Mouse (Mus musculus) c-Kit-negative CD71-positive TER-119-positive erythroid progenitor cells, embryonic 14.5 days (primary cell): ENCODE data around the gene Actr3b.
"Not testable (repeated sequence)": the region's sequence is repeated elsewhere in the genome, so short reads cannot be mapped to it uniquely, and the experiment has no call there.

ENCODE experiments used
- DNase-seq: peaks from one replicate; pipeline ENCODE4 v3.0.0-alpha.2; 2013; ENCODE audit warnings: low read depth, low spot score

The Actr3b gene

DNA sequence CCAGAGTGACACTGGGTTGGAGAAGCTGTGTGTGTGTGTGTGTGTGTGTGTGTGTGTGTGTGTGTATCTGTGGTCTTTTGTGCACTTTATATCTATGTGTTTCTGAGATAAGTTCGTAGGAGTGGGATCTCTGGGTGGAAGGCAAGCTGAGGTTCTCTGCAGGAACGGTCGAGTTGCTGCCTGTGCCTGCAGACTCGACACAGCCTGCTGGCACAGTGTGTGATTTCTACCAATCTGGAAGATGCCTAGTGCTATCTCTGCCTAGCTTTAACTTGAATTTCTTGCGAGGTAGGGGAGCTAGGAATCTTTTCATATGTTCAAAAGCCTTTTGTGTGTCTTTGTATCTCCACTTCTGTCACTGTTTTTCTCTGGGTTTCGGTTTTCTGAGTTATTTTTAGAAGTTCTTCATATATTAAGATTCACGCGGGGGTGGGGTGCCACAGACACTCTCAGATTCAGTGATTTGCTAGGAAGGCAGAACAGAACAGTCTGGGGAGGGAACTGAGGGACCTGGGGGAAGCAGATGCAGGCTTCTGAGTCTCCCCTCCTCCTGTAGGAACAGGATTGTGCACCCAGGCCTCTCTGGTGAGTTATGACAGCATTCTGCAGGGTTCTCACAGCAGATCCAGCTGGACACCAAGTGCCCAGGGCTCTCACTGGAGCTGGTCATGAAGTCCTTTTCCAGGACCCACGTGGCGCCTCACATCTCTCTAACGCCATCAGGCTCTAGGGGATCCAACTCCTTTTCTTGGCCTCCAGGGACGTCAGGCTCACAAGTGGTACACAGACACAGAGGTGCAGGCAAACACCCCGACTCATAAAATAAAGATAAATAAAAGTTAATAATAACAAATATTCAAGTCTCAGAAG lies 14.4 kb downstream of the Actr3b start:
- no peak for DNase-seq

DNA sequence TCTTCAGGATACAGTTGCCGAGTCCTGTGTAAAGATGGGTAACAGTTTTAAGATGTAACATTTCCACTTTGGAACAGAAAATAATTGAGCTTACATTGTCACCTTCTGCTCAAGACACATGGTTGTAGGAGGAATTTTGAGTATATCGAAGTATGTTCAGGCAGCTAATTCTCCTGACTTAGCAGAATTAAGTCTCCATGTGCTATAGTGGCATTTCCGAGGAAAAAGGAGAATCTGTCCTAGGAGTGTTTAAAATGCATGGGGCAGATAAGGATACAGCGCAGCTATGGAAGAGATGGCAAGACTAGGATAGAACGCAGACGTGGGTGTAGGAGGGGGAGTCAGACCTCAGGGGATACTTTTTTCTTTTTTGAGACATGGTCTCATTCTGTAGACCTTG lies 31.8 kb downstream of the Actr3b start:
- DNase-seq, result no peak

DNA sequence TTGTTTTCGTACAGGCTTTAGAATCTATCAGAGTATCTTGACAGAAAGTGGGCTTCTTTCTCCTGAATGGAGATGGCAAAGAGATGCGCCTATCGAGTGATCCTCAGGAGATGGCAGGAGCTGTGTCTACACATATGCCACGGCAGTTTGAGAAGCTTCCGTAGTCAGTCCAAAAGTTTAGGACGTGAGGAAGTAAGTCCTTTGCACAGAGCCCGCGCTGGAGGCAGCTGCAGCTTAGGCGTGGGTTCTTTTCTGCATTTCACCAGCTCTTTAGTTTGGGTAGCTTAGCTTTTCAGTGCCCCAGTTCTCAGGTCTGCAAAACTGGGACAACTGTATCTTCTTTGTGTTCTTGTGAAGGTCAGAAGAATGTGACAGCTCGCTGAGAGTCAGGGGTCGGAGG lies 38.0 kb downstream of the Actr3b start:
- DNase-seq, result no peak

DNA sequence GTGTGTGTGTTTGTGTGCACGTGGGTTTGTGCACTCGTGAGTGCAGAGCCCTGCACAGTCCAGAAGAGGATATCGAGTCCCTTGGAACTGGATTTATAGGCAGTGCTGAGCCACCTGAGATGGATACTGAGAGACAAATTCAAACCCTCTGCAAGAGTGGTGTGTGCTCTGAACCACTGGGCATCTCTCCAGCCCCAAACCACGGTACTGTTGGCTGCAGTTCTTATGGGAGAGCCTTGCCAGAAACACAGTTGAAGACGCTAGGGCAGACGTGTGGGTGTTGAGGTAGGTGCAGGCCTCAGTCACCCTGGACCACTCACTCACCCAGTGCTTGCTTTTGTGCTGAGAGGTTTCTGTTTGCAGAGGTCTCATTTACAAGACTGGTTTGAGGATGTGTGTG lies 41.1 kb downstream of the Actr3b start:
- no peak for DNase-seq

DNA sequence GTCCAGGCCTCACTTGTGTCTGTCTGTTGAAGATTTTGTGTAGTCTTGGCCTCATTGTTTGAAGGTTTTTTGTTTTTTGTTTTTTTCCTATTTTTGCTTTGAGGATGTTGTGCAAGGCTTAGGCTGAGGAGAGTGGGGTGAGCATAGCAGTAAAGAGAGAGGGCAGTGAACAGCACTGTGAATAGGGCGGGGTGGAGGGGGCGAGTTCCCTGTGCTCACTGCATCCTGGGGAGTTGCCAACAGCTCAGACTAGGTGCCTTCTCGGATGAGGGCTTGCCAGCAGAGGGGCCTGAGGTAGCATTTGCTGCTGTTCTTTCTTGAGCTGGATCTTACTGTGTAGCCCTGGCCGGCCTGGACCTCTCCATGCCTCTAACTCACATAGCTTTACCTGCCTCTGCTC lies 41.9 kb downstream of the Actr3b start:
- DNase-seq, result no peak

DNA sequence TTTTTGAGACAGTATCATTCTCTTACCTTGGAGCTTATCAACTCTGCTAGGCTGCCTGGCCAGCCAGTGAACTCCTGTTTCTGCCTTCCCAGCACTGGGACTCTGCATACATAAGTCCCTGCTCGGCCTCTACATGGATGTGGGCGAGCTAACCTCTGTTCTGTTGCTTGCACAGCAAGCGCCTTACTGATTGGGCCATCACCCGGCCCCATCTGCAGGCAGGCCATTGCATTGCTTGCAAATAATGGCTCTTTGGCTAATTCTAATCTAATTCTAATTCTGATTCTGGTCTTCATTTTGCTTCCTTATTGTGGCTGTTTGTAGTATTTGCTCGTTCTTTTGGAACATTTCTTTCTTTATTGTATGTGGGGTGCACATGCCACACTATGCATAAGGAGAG lies 44.8 kb downstream of the Actr3b start:
- no peak for DNase-seq

DNA sequence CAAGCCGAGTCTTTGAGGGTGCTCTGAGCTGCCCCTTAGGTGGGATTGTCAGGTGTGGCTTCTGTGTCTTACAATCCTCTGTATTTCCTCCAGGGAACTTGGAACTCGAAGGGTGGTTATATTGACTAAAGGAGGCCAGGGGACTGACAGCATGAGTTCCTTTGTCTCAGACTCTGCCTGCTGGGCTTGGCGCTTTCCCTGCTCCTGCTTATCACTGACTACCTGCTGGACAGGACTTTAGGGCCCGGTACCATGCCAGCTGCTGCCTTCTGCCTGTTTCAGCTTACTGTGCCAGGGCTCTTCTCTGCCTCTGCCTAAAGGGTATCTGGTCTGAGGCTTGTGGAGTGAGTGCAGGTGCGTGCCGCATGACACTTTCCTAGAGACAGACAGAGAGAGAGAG lies 53.1 kb downstream of the Actr3b start:
- DNase-seq, result no peak

DNA sequence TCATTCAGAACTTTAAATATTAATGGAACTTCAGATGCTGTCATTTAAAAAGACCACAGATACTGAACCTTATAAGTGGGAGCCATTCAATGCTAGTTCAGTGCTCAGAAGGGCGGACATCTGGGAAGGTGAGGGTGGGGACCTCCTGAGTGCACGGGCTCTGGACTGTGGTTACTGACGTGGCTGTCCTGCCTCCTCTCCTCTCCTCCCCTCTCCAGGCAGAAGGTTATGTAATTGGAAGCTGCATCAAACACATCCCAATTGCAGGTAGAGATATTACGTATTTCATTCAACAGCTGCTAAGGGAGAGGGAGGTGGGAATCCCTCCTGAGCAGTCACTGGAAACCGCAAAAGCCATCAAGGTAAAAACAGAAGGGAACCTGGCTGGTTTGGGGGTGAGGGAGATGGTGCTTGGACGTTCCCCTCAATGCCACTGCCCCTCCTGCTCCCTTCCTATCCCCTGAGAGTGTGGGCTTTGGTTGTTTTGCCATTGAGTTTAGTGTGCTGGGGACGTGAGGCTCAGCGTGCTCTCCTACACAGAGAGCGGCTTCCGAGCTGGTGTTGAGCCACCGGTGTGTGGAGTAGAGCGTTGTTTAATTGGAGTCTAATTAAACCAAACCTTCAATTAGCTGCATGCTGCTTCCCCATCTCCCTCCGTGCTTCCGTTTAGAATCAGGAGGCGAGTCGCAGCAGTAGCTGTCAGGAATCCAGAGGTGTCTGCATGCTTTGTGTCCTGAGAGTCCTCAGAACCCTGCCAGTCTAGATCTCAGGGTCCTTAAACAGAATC lies 69.7 kb downstream of the Actr3b start:
- DNase-seq, result no peak

DNA sequence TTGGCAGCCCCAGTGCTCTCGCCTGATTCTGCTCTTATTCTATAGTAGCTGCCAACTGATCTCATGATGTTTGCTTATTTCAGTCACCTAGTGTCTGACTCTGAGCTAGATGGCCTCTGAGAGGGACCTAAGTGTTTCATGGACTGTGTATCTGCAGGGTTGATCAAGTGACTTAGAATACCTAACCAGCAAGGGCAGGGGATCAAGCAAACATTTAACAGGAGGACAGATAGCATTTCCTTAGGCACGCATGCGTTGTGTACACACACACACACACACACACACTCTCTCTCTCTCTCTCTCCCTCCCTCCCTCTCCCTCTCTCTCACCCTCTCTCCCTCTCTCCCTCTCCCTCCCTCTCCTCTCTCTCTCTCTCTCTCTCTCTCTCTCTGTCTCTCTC lies 71.0 kb downstream of the Actr3b start:
- DNase-seq, result no peak

DNA sequence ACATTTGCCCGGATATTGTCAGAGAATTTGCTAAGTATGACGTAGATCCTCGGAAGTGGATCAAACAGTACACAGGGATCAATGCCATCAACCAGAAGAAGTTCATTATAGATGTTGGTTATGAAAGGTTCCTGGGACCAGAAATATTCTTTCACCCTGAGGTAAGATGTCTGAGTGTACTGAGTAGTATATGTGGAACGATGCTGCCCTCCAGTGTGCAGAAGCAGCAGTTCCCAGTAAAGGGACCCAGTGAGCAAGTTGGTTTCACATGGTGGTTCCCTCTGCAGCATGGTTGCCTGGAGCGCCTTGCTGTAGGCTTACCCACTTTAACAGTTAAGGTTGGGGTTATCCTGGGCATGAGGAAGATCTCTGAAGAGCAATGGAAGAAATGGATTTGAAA lies 71.8 kb downstream of the Actr3b start:
- DNase-seq, result no peak

DNA sequence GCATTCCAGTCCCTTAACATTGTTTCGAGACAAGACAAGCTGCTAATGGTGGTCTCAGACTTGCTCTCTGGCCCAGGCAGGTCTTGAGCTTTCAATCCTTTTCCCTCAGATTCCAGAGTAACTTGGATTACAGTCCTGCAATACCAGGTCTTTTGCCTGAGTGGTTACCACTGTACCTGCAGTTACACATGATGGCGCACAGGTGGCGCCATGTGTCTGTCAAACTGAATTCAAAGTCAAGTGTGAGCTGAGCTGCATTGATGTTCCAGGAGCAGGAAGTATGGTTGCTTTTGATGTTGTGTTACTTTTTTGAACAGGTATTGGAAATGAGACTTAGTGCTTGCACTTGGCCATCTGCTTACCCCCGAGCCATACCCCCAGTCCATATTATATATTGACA lies 79.6 kb downstream of the Actr3b start:
- DNase-seq, result no peak

DNA sequence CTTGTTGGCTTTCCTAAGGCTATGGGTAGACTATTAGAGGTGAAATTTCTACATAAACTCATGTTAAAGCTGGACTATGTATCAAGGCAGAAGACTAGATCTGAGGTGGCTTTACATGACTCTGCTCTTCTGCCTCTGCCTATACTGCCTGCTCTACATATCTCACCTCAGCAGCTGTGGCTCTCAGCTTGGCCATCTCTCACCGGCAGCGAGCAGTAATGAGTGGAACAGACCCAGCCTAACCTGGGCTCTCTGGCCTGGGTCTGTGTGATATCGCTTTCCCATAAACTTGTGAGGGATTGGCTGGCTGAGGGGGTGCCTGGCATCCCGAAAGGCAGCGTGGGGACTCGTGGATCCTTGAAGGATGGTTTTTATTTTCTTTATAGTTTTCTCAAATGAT lies 86.8 kb downstream of the Actr3b start:
- no peak for DNase-seq

DNA sequence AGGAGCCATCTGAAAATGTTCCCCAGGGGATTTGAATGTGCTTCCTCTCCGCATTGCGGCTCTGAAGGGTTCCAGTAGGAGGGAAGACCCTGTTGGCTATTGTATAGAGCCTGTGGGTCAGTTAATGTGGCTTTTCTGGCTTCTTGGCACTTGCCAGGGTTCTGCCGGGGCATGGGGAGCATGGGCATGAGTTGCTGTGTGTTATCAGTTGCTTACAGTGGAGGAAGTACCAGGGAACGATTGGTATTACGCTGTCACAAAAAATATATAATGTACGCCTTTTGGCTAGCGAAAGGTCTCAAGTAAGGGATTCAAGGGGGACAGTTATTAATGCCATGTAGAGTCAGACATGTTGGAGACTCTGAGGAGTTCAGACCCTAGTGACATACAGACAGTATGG lies 87.4 kb downstream of the Actr3b start:
- DNase-seq, result no peak

DNA sequence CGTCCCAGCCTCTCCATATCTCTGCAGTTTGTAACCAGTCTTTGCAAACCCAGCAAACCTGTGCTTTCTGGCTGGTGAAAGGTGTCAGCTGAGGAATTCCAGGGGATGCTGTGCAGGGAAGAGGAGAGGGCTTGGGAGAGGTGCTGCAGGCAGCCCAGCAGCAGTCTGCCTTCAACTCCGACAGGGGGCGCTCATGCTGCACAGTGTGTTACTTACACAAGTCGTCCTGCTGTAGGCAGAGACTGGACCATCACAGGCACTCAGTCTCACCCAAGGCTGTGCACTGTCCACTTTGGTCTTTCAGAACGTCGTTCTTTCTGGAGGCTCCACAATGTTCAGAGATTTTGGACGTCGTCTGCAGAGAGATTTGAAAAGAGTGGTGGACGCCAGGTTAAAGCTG lies 88.3 kb downstream of the Actr3b start:
- no peak for DNase-seq

DNA sequence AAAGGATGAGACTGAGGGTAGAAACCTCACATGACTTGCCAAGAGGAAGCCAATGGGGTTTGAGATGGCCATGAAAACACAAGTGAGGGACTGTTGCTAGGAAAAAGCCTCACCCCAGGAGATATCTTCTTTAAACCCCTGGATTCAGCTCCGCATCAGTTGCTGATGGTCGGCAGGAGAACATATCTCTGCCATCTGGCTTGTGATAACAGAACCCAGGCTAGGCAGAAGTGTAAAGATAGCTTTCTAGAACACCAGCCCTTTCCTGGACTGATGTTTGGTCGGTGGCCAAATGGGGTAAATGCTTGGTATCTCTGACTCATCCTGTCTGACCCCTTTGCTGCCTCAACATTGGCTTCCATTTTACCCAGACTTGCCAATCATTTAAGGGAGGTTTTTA lies 106.4 kb downstream of the Actr3b start:
- DNase-seq, result no peak

DNA sequence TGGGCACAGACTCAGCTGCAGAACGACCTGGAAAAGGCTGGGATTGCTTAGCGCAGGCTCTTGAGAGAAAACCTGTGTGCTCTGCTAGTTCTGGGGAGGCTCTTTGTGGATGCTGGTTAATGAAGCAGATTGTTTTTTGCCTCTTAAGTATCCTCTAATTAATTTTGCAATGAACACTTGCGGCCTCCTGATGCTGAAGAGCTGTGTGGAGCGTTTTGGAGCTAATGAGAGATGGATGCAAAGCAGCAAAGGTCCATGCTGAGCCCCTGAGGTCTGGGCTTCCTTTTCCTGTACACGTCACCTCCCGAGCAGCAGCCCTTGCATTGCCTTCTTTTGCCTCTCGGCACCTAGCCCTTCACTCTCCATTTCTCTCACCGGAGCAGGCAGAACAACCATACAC lies 110.1 kb downstream of the Actr3b start:
- DNase-seq, result no peak

DNA sequence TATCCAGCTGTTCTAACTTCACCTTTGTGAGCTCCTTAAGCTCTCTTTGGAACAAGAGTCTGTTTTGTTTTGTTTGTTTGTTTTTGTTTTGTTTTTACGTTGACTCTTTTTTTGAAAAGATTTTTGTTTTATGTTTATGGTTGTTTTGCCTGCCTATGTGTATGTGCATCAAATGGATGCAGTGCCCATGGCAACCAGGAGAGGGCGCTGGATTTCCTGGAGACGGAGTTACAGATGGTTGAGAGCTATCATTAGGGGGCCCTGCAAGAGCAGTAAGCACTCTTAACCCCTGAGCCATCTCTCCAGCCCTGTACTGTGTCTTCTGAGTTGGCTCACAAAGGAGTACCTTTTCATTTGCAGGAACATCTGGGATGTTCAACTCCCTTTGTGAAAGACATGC lies 110.8 kb downstream of the Actr3b start:
- no peak for DNase-seq

DNA sequence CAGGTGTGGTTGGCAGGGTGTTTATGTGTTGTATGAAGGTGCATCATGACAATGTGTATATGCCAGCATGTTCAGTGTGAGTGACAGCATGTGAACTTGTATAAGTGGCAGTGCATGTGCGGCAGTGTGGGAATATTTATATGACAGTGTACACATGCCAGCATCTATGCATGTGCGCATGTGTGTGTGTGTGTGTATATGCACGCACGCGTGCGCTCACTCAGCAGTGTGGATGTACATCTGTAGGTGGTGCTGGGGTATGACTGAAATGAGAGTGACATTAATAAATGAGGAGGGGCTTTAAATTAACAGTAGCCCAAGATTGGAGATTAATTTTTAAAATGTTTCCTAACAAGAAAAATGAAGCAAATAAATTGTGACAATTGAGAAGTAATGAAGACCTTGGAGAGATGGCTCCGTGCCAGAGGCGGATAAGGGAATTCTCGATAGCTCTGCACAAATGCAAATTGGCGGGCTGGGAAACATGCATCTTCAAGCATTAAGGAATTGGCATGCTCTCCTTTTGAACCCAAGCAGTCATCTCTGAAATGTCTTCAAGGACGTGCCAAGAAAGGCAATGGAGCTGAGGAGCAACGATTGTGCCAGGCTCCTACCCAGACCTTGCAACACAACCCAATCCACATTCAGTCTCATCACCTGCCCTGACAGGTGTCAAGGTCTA lies 111.7 kb downstream of the Actr3b start:
- no peak for DNase-seq

DNA sequence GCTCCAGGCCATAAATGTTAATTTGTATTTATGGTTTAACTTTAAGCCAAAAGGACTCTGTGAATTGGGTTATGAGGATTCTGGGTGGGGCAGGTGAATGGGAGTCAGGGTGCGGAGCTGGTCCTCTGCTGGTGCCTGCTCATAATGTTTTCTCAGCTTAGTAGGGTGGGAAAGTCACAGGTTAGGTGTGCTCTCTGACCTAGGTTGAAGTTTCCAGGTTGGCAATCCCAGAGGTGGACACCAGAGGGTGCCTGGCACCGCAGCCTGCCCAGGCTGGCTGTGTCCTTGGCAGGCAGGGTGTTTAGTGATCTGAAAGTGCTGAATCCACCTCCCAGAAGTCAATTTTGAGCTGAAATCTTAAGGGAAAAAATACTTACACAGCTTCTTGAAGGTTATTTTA lies 113.2 kb downstream of the Actr3b start:
- no peak for DNase-seq

DNA sequence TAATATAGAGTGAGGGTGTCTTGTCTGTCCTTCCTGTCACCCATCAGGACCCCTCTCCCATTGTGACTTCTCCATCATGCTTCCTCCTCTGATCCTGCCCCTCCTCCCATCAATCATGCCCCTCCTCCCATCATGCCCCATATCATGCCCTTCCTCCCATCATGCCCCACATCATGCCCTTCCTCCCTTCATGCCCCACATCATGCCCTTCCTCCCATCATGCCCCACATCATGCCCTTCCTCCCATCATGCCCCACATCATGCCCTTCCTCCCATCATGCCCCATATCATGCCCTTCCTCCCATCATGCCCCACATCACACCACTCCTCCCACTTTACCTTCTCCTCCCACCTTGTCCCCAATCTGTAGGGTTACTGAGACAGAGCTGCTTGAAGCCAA lies 116.1 kb downstream of the Actr3b start:
- DNase-seq, result not testable (repeated sequence)

DNA sequence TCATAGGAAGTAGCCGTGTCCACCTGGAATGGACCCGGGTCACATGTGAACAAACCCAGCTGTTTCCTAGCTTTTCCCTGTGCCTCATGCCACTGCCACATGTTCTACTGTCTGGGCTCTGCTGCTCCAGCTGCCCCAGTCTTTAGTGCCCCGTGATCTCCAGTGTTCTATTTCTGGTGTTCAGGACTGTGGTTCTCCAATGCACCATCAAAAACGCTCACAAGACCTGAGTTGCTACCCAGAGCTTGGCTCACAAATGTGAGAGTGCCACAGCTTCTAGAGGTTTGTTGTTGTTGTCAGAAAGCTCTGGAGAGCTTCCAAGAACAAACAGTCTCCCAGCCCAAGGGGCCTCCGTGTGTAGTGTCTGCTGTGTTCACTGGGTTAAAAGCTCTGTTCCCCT lies 117.5 kb downstream of the Actr3b start:
- DNase-seq, result no peak

DNA sequence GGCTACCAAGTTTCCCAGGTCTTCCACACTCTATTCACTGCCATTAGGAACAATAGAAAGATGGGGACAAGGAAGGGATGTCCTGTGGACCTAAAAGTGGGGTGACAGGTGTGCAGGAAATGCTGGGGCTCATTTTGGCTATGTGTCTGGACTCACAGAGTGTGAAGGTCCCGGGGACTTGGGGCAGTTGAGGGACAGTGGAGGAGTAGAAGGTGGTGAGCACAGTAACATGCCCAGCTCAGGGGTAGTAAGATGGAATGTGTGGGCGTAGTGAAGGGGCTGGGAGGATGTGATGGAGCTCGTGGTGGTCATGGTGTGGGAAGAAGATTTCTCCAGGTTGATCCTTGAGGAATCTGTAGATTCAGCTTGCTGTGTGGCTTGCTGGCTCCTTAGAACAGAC lies 118.2 kb downstream of the Actr3b start:
- DNase-seq, result no peak

DNA sequence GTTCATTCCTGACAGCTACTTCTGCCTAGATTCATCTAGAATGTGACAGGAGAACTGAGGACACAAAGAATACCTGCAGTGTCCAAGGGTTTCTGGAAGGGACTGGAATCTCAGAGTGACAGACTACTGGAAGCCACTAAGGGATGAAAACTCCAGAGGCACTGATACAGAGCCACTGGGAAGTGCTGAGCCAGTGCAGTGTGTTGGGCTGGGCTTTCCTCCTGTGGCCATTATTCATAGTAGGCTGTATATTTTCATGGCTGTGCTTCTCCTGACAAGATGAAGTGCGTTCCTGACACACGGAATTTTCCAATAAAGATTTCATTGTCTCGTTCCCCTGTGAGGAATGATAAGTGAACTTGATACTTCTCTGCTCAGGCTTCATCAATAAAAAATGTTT lies 126.9 kb downstream of the Actr3b start:
- DNase-seq, result no peak
